Mouse (Mus musculus): ENCODE measurements around the gene Slc22a12. TPM values are rescaled to one million over a fixed set of nuclear protein-coding genes. Genes with fewer than 3 reads are reported as not detected.

The Slc22a12 gene
- total RNA-seq, 2 experiments from 2014 or later, result not detected

- DNase-seq (ENCODE audit: low spot score in 2 of 2), result no peak
These were observed 48.2 kb downstream of the Slc22a12 start for GRCm38 (mm10) chr19:6494504-6495170.

- DNase-seq (ENCODE audit: low spot score in 2 of 2), result no peak
These were observed 48.8 kb downstream of the Slc22a12 start for GRCm38 (mm10) chr19:6494032-6494431.

GRCm38 (mm10) chr19:6493219-6493618 lies 49.6 kb downstream of the Slc22a12 start:
- DNase-seq (ENCODE audit: low spot score in 2 of 2), result no peak

GRCm38 (mm10) chr19:6492124-6492523 lies 50.7 kb downstream of the Slc22a12 start:
- peak; percentile 78 to 79 for DNase-seq (ENCODE audit: low spot score in 2 of 2)

- no peak for DNase-seq (ENCODE audit: low spot score in 2 of 2)
These were observed 51.3 kb downstream of the Slc22a12 start for GRCm38 (mm10) chr19:6491538-6491937.

- peak; percentile 88 to 93 for DNase-seq (ENCODE audit: low spot score in 2 of 2)
These were observed 53.8 kb downstream of the Slc22a12 start for GRCm38 (mm10) chr19:6489030-6489429.

Small RNA genes lying within 50 kb of the gene (microRNA-seq; reads per million reads assigned to microRNA genes)
- 0 reads per million in 2 experiments for gene Gm26460

Other genes starting within 250 kb of the Slc22a12 start
- gene Cdc42bpg, start 236.6 kb downstream of the Slc22a12 start, total RNA-seq (2021), result 1 to 10 TPM; 4.2 to 4.8 TPM
- gene Men1, start 208.1 kb downstream of the Slc22a12 start, total RNA-seq (2021), result 10 to 100 TPM; 62.4 to 74.5 TPM
- gene Map4k2, start 201.9 kb downstream of the Slc22a12 start, total RNA-seq (2021), result 100 to 1,000 TPM in 1 of 2 experiments, 10 to 100 TPM in 1; 92.9 to 100 TPM
- 100 to 1,000 TPM; 188 to 211 TPM for gene Sf1, start 179.3 kb downstream of the Slc22a12 start, total RNA-seq (2021)
- gene Pygm, start 158.6 kb downstream of the Slc22a12 start, total RNA-seq (2021), result 10 to 100 TPM; 32.6 to 37.9 TPM
- 10 to 100 TPM; 68.2 to 84.7 TPM for gene Rasgrp2, start 143.7 kb downstream of the Slc22a12 start, total RNA-seq (2021)
- 100 to 1,000 TPM; 549 to 568 TPM for gene Nrxn2, start 124.3 kb downstream of the Slc22a12 start, total RNA-seq (2021)